Mouse (Mus musculus): Measurements from ENCODE around the gene Cmss1. TPM values are rescaled to one million over a fixed set of nuclear protein-coding genes. Genes with fewer than 3 reads are reported as not detected.
A peak's percentile ranks its signal among the peaks of the same experiment; 100 is the strongest.

Cmss1 gene
- 33.5 and 40.6 TPM in 2 replicates for polyA plus RNA-seq (2014; fragmentation: Nextera tagmentation; extraction: Ambion mirVana)

- Histone ChIP-seq H3K9ac (ENCODE audit: low read depth, low read length) (peak within 1 kb of the TSS; percentile 70), H3K27me3 (replicated peaks; ENCODE audit: control insufficient read depth, insufficient read depth, low read length) (no peaks in the 10 kb centered on the region), H3K27ac (replicated peaks; ENCODE audit: low read depth, low read length) (peak within 1 kb of the TSS; percentile 83), H3K36me3 (ENCODE audit: control insufficient read depth, insufficient read depth, low read length) (no peaks in the 10 kb centered on the region), H3K4me1 (ENCODE audit: control insufficient read depth, insufficient read depth, low read length) (no peaks in the 10 kb centered on the region), H3K4me3 (ENCODE audit: low read depth, low read length) (peak within 1 kb of the TSS; percentile 75), H3K9me3 (ENCODE audit: control insufficient read depth, low read length) (no peaks in the 10 kb centered on the region), H3K4me2 (ENCODE audit: low read depth, low read length) (peak within 1 kb of the TSS; percentile 64)
- DNase-seq (ENCODE audit: low spot score), result peak; percentile 90
- ATAC-seq (ENCODE audit: low read depth), result peak; percentile 94
- WGBS, result under 1% methylated on average over 59 of the region's 64 CpGs
Measured at GRCm38 (mm10) chr16:57606444-57607227, at the start of gene Cmss1. Gene Cmss1 (minus strand): TSS chr16:57606864.

DNA sequence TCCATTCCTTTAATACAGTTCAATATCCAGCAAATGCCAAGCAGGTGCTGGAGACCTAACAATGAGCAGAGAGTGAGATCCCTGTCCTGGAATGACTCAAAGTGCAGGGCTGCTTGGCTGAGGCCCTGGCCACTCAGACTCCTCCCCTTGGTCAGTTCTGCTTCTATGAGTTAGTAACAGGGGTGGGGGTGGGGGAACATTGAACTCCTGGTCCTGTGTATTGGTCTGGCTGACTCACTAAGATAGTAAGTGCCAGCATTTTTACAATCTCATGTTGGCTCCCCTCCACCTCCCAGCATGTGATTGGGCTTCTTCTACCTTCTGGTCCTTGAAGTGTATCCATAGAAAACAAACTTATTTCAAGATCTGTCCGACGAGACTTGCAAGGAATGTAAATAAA is 43.2 kb upstream of the Cmss1 start:
- H3K36me3 ChIP-seq (ENCODE audit: control insufficient read depth, insufficient read depth, low read length), result no peaks in the 10 kb centered on the region
- ATAC-seq (ENCODE audit: low read depth) (no peak), DNase-seq (ENCODE audit: low spot score) (no peak)
- H3K4me1 ChIP-seq (ENCODE audit: control insufficient read depth, insufficient read depth, low read length), result no peaks in the 10 kb centered on the region
- no peak overlapping the region for H3K9ac ChIP-seq (ENCODE audit: low read depth, low read length)
- no peak overlapping the region for H3K4me2 ChIP-seq (ENCODE audit: low read depth, low read length)
- no peaks in the 10 kb centered on the region for H3K27me3 ChIP-seq (replicated peaks; ENCODE audit: control insufficient read depth, insufficient read depth, low read length)
- 56% methylated on average over 2 of the region's 2 CpGs for WGBS
- no peaks in the 10 kb centered on the region for H3K9me3 ChIP-seq (ENCODE audit: control insufficient read depth, low read length)
- no peak overlapping the region for H3K27ac ChIP-seq (replicated peaks; ENCODE audit: low read depth, low read length)
- H3K4me3 ChIP-seq (ENCODE audit: low read depth, low read length), result no peak overlapping the region

- peak overlapping the region; percentile 15; the same call in 1 of the 2 replicates for H3K27ac ChIP-seq (replicated peaks; ENCODE audit: low read depth, low read length)
- no peak overlapping the region for H3K4me2 ChIP-seq (ENCODE audit: low read depth, low read length)
- H3K27me3 ChIP-seq (replicated peaks; ENCODE audit: control insufficient read depth, insufficient read depth, low read length), result no peaks in the 10 kb centered on the region
- no peak for ATAC-seq (ENCODE audit: low read depth)
- peak; percentile 31 for DNase-seq (ENCODE audit: low spot score)
- no peaks in the 10 kb centered on the region for H3K9me3 ChIP-seq (ENCODE audit: control insufficient read depth, low read length)
- no peaks in the 10 kb centered on the region for H3K36me3 ChIP-seq (ENCODE audit: control insufficient read depth, insufficient read depth, low read length)
- no peaks in the 10 kb centered on the region for H3K4me1 ChIP-seq (ENCODE audit: control insufficient read depth, insufficient read depth, low read length)
- no peak overlapping the region for H3K4me3 ChIP-seq (ENCODE audit: low read depth, low read length)
- no peak overlapping the region for H3K9ac ChIP-seq (ENCODE audit: low read depth, low read length)
- 47% methylated on average over 10 of the region's 10 CpGs for WGBS
Measured at GRCm38 (mm10) chr16:57641346-57641885, 34.8 kb upstream of the Cmss1 start.

GRCm38 (mm10) chr16:57634766-57635165 is 28.1 kb upstream of the Cmss1 start:
- DNase-seq (ENCODE audit: low spot score), result no peak
- Histone ChIP-seq H3K36me3 (ENCODE audit: control insufficient read depth, insufficient read depth, low read length) (no peaks in the 10 kb centered on the region), H3K9ac (ENCODE audit: low read depth, low read length) (no peak overlapping the region), H3K27ac (replicated peaks; ENCODE audit: low read depth, low read length) (no peak overlapping the region), H3K27me3 (replicated peaks; ENCODE audit: control insufficient read depth, insufficient read depth, low read length) (no peaks in the 10 kb centered on the region), H3K9me3 (ENCODE audit: control insufficient read depth, low read length) (no peaks in the 10 kb centered on the region), H3K4me3 (ENCODE audit: low read depth, low read length) (no peak overlapping the region), H3K4me1 (ENCODE audit: control insufficient read depth, insufficient read depth, low read length) (no peaks in the 10 kb centered on the region), H3K4me2 (ENCODE audit: low read depth, low read length) (no peak overlapping the region)
- ATAC-seq (ENCODE audit: low read depth), result no peak
- 66% methylated on average over 5 of the region's 5 CpGs for WGBS

DNA sequence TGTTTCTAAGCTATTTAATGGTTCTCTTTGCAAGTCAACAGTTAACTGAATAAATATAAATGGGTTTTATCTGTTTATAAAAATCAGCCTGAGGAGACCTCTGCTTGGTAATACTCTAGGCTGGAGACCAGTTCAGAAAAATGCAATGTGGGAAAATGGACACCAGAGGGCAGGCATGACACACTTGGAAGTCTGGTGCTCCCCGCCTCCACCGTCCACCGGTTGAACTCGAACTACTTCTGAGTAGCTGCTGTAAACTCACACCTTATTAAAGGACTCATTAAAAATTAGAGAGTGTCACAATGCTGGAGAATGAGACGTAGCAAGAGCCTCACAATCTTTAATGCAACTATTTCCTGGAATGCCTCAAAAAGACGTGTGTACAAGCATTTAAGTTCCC is 27.5 kb upstream of the Cmss1 start:
- WGBS, result 7% methylated on average over 6 of the region's 6 CpGs
- H3K27ac ChIP-seq (replicated peaks; ENCODE audit: low read depth, low read length), result no peak overlapping the region

GRCm38 (mm10) chr16:57611768-57612167 is 5.1 kb upstream of the Cmss1 start:
- H3K27ac ChIP-seq (replicated peaks; ENCODE audit: low read depth, low read length), result no peak overlapping the region
- ATAC-seq (ENCODE audit: low read depth) (no peak), DNase-seq (ENCODE audit: low spot score) (peak; percentile 47)
- H3K9me3 ChIP-seq (ENCODE audit: control insufficient read depth, low read length), result no peaks in the 10 kb centered on the region
- no peak overlapping the region for H3K4me2 ChIP-seq (ENCODE audit: low read depth, low read length)
- H3K9ac ChIP-seq (ENCODE audit: low read depth, low read length), result no peak overlapping the region
- no peaks in the 10 kb centered on the region for H3K27me3 ChIP-seq (replicated peaks; ENCODE audit: control insufficient read depth, insufficient read depth, low read length)
- 4% methylated on average over 1 of the region's 1 CpGs for WGBS
- H3K36me3 ChIP-seq (ENCODE audit: control insufficient read depth, insufficient read depth, low read length), result no peaks in the 10 kb centered on the region
- no peak overlapping the region for H3K4me3 ChIP-seq (ENCODE audit: low read depth, low read length)
- H3K4me1 ChIP-seq (ENCODE audit: control insufficient read depth, insufficient read depth, low read length), result no peaks in the 10 kb centered on the region

More for the DNA sequence above, 27.5 kb upstream of the Cmss1 start:
- no peak overlapping the region for H3K4me3 ChIP-seq (ENCODE audit: low read depth, low read length)
- H3K9me3 ChIP-seq (ENCODE audit: control insufficient read depth, low read length), result no peaks in the 10 kb centered on the region
- H3K9ac ChIP-seq (ENCODE audit: low read depth, low read length), result no peak overlapping the region
- H3K27me3 ChIP-seq (replicated peaks; ENCODE audit: control insufficient read depth, insufficient read depth, low read length), result no peaks in the 10 kb centered on the region
- ATAC-seq (ENCODE audit: low read depth), result 0 out of 2 replicates have a peak, but pooled peaks have one; percentile 65
- no peaks in the 10 kb centered on the region for H3K4me1 ChIP-seq (ENCODE audit: control insufficient read depth, insufficient read depth, low read length)
- no peaks in the 10 kb centered on the region for H3K36me3 ChIP-seq (ENCODE audit: control insufficient read depth, insufficient read depth, low read length)
- peak; percentile 81 for DNase-seq (ENCODE audit: low spot score)
- no peak overlapping the region for H3K4me2 ChIP-seq (ENCODE audit: low read depth, low read length)

DNA sequence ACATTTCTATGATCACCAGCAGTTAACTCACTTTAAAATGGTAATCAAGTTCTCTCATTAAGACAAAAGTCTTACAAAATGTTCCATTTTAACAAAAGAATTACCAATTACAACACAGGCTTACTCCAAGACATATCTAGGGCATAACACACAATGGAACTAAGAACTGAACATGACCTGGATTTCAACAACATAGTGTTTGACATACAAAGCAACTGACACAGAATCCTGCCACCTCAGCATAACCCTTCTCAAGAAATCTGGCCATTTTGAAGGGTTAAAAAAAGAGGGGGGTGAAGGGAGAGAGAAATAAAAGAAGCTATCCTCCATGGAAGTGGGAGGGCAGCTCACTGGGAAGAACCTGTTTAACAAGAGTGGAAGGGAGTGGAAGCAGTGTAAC is 5.6 kb downstream of the Cmss1 start:
- H3K36me3 ChIP-seq (ENCODE audit: control insufficient read depth, insufficient read depth, low read length), result no peaks in the 10 kb centered on the region
- no peak overlapping the region for H3K4me3 ChIP-seq (ENCODE audit: low read depth, low read length)
- no peak overlapping the region for H3K9ac ChIP-seq (ENCODE audit: low read depth, low read length)
- H3K4me2 ChIP-seq (ENCODE audit: low read depth, low read length), result no peak overlapping the region
- H3K9me3 ChIP-seq (ENCODE audit: control insufficient read depth, low read length), result no peaks in the 10 kb centered on the region
- no peaks in the 10 kb centered on the region for H3K27me3 ChIP-seq (replicated peaks; ENCODE audit: control insufficient read depth, insufficient read depth, low read length)
- DNase-seq (ENCODE audit: low spot score) (no peak), ATAC-seq (ENCODE audit: low read depth) (no peak)
- H3K4me1 ChIP-seq (ENCODE audit: control insufficient read depth, insufficient read depth, low read length), result no peaks in the 10 kb centered on the region
- H3K27ac ChIP-seq (replicated peaks; ENCODE audit: low read depth, low read length), result no peak overlapping the region

DNA sequence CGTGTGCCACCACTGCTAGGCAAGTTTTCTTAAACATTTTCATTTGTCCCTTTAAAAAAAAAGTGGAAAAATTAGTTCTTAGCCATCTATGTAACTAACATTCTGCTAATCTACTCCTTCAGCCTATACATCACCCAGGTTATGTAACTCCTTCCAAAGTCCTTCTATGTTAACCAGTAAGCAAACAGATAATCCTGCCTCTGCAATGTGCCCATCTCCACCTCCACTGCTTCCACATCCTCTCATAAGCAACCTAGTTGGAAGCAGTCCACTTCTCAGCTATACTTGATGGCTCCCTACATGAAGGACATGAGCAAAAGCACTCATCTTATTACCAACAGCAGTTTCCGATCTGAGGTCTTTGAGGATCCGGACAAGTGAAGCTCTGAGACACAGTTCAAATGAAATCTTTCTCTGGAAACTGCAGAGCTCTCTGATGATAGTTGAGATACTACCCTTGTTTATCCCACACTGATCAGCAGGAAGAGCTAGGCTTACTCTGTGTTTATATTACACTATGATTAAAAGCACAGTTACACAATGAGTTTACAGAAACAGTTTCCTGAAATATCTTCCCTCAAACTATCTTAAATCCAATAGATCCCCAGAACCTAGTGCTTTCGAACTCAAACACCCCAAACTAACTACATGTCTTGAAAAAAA is 9.2 kb downstream of the Cmss1 start:
- H3K4me2 ChIP-seq (ENCODE audit: low read depth, low read length), result no peak overlapping the region
- no peaks in the 10 kb centered on the region for H3K9me3 ChIP-seq (ENCODE audit: control insufficient read depth, low read length)
- ATAC-seq (ENCODE audit: low read depth), result no peak
- no peak for DNase-seq (ENCODE audit: low spot score)
- no peak overlapping the region for H3K9ac ChIP-seq (ENCODE audit: low read depth, low read length)
- 80% methylated on average over 4 of the region's 4 CpGs for WGBS
- no peaks in the 10 kb centered on the region for H3K36me3 ChIP-seq (ENCODE audit: control insufficient read depth, insufficient read depth, low read length)
- H3K4me3 ChIP-seq (ENCODE audit: low read depth, low read length), result no peak overlapping the region
- no peak overlapping the region for H3K27ac ChIP-seq (replicated peaks; ENCODE audit: low read depth, low read length)
- no peaks in the 10 kb centered on the region for H3K4me1 ChIP-seq (ENCODE audit: control insufficient read depth, insufficient read depth, low read length)
- no peaks in the 10 kb centered on the region for H3K27me3 ChIP-seq (replicated peaks; ENCODE audit: control insufficient read depth, insufficient read depth, low read length)
